Mouse (Mus musculus): Measurements from ENCODE around the gene Pnpla5.

Gene Pnpla5

DNA sequence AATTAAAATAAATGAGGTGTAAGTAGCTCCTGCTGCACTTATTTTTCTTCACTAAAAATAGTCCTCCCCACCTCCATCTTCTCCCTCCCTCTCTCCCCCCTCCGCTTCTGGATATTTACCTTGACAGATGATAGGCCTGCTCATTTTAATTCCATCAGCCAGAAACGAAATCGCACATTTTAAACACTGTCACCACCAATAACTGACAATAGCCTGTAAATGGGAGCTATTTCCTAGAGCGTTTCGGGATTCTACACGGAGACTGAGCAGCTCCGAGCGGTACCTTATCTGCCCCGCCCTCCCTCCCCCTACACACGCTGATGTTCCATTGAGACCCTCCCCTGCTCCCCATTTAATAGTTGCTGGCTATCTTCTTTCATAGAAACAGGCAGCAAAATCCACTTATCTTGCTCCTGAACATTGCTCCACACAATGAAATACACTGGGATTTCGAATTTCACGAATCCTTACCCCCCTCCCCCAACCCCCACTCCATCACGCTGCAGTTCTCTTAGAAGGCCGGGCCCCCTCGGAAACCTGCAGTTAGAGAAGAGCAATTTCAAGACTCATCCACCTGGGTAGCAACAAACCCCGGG, 53.4 kb downstream of the Pnpla5 start:
- no peak for DNase-seq (ENCODE audit: low spot score in 2 of 2)

DNA sequence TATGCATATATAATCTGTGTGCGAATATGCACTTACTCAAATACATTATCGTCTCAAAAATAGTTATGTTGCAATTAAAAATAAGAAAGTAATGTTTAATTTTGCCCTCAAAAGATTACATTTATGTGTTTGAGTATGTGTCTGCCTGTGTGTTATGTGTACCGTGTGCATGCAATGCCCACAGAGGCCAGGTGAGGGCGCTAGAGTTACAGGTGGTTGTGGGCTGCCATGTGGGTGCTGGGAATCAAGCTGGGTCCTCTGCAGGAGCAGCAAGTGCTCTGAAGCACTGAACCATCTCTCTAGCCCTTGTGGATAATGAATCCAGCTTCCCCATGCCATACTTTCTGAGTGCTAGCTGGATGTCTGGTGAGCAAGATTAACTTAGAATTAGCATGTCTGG, 57.3 kb downstream of the Pnpla5 start:
- DNase-seq (ENCODE audit: low spot score in 2 of 2), result no peak

DNA sequence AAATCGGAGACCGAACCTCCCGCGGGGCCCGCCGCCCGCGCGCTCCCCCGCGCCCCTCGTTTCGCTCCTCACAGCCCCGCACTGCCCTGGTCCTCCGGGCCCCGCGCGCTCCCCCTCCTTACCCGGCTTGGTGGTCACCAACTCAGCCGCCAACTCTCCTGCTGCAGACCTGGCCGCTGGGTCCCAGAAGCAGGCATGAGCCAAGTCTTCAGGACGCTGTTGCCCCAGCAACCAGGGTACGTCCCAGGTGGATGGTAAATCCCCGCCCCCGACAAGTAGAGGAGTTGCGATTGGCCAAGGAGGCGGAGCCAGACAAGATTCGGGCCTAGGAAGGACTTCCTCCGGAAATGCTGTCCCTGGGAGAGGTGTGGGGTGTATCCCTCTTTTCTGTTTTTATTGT, 57.8 kb downstream of the Pnpla5 start, which contains the start of gene Efcab6:
Gene Efcab6, minus strand, starts transcription at position 240 of the 400 bp plus-strand sequence.
- no peak for DNase-seq (ENCODE audit: low spot score in 2 of 2)

All from thymus, postnatal 10 days (tissue).